Mouse (Mus musculus) stomach, embryonic 16.5 days (tissue): ENCODE data around the gene Adgrl2. TPM values are rescaled to one million over a fixed set of nuclear protein-coding genes. Genes with fewer than 3 reads are reported as not detected.

Source experiments
- ATAC-seq: fragments of 200-750 bp; cut with Nextera tagmentation; 2 replicates; pipeline ENCODE4 v1.8.0; 2017; ENCODE audit warnings: moderate number of reproducible peaks, moderate TSS enrichment; ENCODE audit not compliant: insufficient read depth, low FRiP score
- H3K27ac ChIP-seq: fragments of 300-500 bp; sonication (generic); 2 replicates; pipeline ENCODE4 v1.5.1; 2014; ENCODE audit warnings: low read length
- H3K27me3 ChIP-seq: fragments of 300-500 bp; sonication (generic); 2 replicates; pipeline ENCODE4 v1.6.1; 2014; ENCODE audit warnings: low read length, control low read depth, mixed read lengths; ENCODE audit not compliant: control insufficient read depth, insufficient read depth
- H3K36me3 ChIP-seq: fragments of 300-500 bp; sonication (generic); 2 replicates; pipeline ENCODE4 v1.6.1; 2014; ENCODE audit warnings: low read length; ENCODE audit not compliant: control insufficient read depth, insufficient read depth
- H3K4me1 ChIP-seq: fragments of 300-500 bp; sonication (generic); 2 replicates; pipeline ENCODE4 v1.6.1; 2014; ENCODE audit warnings: low read length, control low read depth, mixed read lengths; ENCODE audit not compliant: control insufficient read depth, insufficient read depth
- H3K4me2 ChIP-seq: fragments of 300-500 bp; sonication (generic); 2 replicates; pipeline ENCODE4 v1.6.1; 2014; ENCODE audit warnings: low read depth, low read length, mixed read lengths
- H3K4me3 ChIP-seq: fragments of 300-500 bp; sonication (generic); replicated peaks from 2 replicates; pipeline ENCODE4 v1.5.1; 2014; ENCODE audit warnings: mild to moderate bottlenecking, low read length
- H3K9ac ChIP-seq: fragments of 300-500 bp; sonication (generic); 2 replicates; pipeline ENCODE4 v1.6.1; 2014; ENCODE audit warnings: low read length
- H3K9me3 ChIP-seq: fragments of 300-500 bp; sonication (generic); replicated peaks from 2 replicates; pipeline ENCODE4 v1.6.1; 2016; ENCODE audit warnings: low read length, control low read depth; ENCODE audit not compliant: control insufficient read depth
- WGBS: fragments of 180-500 bp; shearing (Covaris S2); extraction: QIAGEN DNeasy Blood & Tissue Kit; methylation state at CpG from one replicate; pipeline ENCODE4 v1.1.7; 2014; 5-methylcytosine and 5-hydroxymethylcytosine counted together
- polyA plus RNA-seq: library from polyadenylated mRNA; unstranded; fragments of >200 nt; fragmentation: Nextera tagmentation; extraction: Ambion mirVana; gene quantifications from 2 replicates; pipeline ENCODE4 v1.2.1, GENCODE M21; 2015

The Adgrl2 gene
- polyA plus RNA-seq, 1 experiment from 2014 or later: 39.6 TPM

DNA sequence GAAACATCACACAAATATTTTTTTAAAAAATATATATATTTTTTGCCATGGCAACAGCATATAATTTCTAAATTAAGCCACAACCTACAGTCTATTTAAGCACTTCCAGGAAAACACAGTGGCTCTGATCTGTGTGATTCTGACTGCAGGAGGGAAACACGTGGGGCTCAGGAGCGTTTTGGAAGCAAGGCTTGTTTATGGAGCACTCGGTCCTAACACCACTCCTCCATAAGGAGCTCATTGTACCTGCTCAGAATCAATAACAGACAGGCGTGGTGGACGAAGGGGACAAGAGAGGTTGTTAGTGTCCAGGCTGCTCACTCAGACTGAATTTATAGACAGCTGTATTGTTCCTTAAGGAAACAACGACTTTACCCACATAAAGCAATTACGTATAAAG is 128.5 kb downstream of the Adgrl2 start:
- H3K4me2 ChIP-seq: no peak overlapping the region
- H3K27ac ChIP-seq: no peak overlapping the region
- WGBS: 70% methylated on average over 7 of the region's 7 CpGs
- no peak overlapping the region for H3K9ac ChIP-seq
- H3K4me3 ChIP-seq: no peak overlapping the region
- no peaks in the 10 kb centered on the region for H3K4me1 ChIP-seq
- H3K9me3 ChIP-seq: no peaks in the 10 kb centered on the region
- ATAC-seq: no peak
- no peaks in the 10 kb centered on the region for H3K27me3 ChIP-seq
- peaks cover 8% of the 10 kb centered on the region; the same call in 1 of the 2 replicates for H3K36me3 ChIP-seq

DNA sequence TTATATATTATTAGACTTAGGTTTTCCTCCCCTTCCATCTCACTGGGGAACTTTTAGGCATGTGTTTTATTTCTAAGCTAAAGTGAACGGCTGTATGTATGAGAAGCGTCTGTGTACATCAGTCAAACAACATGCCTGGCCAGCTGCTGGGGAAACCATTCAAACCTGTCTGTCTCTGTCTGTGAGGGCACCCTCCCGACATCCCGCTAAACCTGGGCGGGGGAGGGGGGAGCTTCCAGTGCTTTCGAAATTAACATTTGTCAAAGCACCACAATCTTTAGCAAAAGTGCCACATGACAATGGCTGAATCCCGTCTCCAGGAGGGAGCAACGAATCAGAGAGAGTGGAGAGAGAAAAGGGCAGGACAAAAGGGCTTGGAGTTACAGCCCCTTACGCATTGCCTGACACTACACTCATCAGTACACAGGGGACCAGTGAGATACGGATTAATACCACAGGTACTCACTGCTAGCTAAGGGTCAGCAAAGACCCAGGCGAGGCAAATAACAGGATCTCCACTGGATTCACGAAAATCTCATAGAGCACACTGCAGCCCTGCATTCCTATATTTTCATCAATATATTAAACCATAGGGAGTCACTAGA is 135.9 kb downstream of the Adgrl2 start:
- Histone ChIP-seq H3K4me1 (peaks cover 8% of the 10 kb centered on the region), H3K36me3 (peaks cover 17% of the 10 kb centered on the region), H3K9me3 (no peaks in the 10 kb centered on the region), H3K27me3 (no peaks in the 10 kb centered on the region), H3K27ac (no peak overlapping the region), H3K9ac (no peak overlapping the region), H3K4me2 (no peak overlapping the region), H3K4me3 (no peak overlapping the region)
- 31% methylated on average over 12 of the region's 12 CpGs for WGBS
- ATAC-seq: no peak

DNA sequence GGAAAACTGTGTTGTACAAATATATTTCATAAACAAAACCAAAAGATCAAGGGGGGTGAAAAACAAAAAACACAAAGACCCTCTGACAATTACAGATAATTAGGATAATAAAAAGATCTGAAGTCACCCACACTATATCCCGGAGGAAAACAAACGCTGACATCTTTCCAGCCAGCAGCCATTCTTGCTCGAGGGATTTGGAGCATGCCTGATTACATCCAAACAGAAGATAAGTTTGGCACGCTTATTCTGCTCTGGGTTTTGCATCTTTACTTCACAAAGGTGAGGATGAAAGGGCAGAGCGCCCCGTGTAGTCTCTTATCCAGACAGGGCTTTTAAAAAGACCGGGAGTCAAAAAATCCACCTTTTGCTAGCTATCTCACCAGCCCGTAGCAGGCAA is 137.0 kb downstream of the Adgrl2 start:
- no peak for ATAC-seq
- no peak overlapping the region for H3K4me2 ChIP-seq
- no peaks in the 10 kb centered on the region for H3K9me3 ChIP-seq
- no peak overlapping the region for H3K4me3 ChIP-seq
- no peak overlapping the region for H3K27ac ChIP-seq
- H3K36me3 ChIP-seq: peaks cover 10% of the 10 kb centered on the region
- WGBS: 40% methylated on average over 8 of the region's 8 CpGs
- H3K4me1 ChIP-seq: peaks cover 8% of the 10 kb centered on the region
- no peaks in the 10 kb centered on the region for H3K27me3 ChIP-seq
- no peak overlapping the region for H3K9ac ChIP-seq

- H3K27ac ChIP-seq: no peak overlapping the region
- no peak overlapping the region for H3K4me2 ChIP-seq
- peaks cover 8% of the 10 kb centered on the region for H3K4me1 ChIP-seq
- no peak overlapping the region for H3K4me3 ChIP-seq
- no peak for ATAC-seq
- H3K9me3 ChIP-seq: no peaks in the 10 kb centered on the region
- no peaks in the 10 kb centered on the region for H3K27me3 ChIP-seq
- WGBS: 71% methylated on average over 12 of the region's 12 CpGs
- peaks cover 9% of the 10 kb centered on the region for H3K36me3 ChIP-seq
- no peak overlapping the region for H3K9ac ChIP-seq
Measured at GRCm38 (mm10) chr3:148852556-148852955, 137.8 kb downstream of the Adgrl2 start.

GRCm38 (mm10) chr3:148850821-148851220 is 139.5 kb downstream of the Adgrl2 start:
- ATAC-seq: no peak
- Histone ChIP-seq H3K9ac (no peak overlapping the region), H3K4me1 (peaks cover 8% of the 10 kb centered on the region), H3K36me3 (peaks cover 16% of the 10 kb centered on the region), H3K4me2 (no peak overlapping the region), H3K9me3 (no peaks in the 10 kb centered on the region), H3K4me3 (no peak overlapping the region), H3K27ac (no peak overlapping the region), H3K27me3 (no peaks in the 10 kb centered on the region)
- 90% methylated on average over 4 of the region's 4 CpGs for WGBS

DNA sequence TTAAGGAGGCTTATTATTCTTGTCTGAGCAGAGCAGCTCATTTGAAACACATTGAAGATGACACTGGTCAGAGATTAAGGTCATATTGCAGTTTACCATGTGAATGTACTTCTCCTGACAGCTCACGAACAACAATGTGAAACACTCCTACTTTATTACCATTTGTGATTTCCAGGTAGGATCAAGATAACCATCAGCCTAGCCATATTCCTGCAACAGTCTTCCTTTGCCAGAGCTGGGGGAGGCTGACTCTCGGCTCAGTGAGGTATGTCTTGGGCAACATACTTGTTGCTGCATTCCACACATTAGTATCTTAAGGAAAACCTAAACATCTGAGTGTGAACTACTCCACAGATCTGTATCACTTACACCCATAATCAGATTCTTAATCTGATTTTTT is 142.0 kb downstream of the Adgrl2 start:
- H3K4me2 ChIP-seq: no peak overlapping the region
- H3K27me3 ChIP-seq: no peaks in the 10 kb centered on the region
- H3K27ac ChIP-seq: no peak overlapping the region
- ATAC-seq: no peak
- H3K36me3 ChIP-seq: peaks cover 23% of the 10 kb centered on the region
- H3K4me1 ChIP-seq: no peaks in the 10 kb centered on the region; the same call in 1 of the 2 replicates
- no peak overlapping the region for H3K9ac ChIP-seq
- H3K9me3 ChIP-seq: no peaks in the 10 kb centered on the region
- no peak overlapping the region for H3K4me3 ChIP-seq
- WGBS: 71% methylated on average over 2 of the region's 2 CpGs

GRCm38 (mm10) chr3:148844182-148844581 is 146.2 kb downstream of the Adgrl2 start:
- H3K36me3 ChIP-seq: peaks cover 14% of the 10 kb centered on the region; the same call in 1 of the 2 replicates
- no peaks in the 10 kb centered on the region for H3K4me1 ChIP-seq
- 75% methylated on average over 6 of the region's 6 CpGs for WGBS
- no peaks in the 10 kb centered on the region for H3K9me3 ChIP-seq
- H3K9ac ChIP-seq: no peak overlapping the region
- no peak overlapping the region for H3K4me2 ChIP-seq
- H3K27me3 ChIP-seq: no peaks in the 10 kb centered on the region
- no peak overlapping the region for H3K27ac ChIP-seq
- no peak overlapping the region for H3K4me3 ChIP-seq
- no peak for ATAC-seq

GRCm38 (mm10) chr3:148842533-148842932 is 147.8 kb downstream of the Adgrl2 start:
- H3K27me3 ChIP-seq: no peaks in the 10 kb centered on the region
- no peak overlapping the region for H3K9ac ChIP-seq

DNA sequence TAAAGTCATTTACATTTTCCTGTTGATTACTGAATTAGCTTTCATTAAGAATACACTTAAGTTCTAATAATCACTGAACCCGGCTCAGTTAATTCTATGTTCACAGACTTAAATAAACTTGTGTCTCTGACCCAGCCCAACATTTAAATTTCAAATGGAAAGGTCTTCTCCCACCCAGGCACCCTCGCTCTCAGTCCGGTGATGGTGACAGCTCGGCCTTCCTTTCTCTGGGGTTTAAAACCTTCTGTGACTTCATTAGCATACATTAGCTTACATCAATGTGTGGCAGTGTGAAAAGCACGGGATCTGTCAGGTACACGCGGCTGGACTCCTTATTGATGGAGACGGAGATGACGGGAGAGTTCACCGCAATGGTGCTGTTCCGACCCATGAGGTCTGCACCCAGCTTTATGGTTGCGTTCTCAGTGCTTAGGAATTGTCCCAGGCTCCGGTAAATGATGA is 151.5 kb downstream of the Adgrl2 start:
- Histone ChIP-seq H3K9ac (no peak overlapping the region), H3K4me3 (no peak overlapping the region), H3K36me3 (peaks cover 29% of the 10 kb centered on the region), H3K9me3 (no peaks in the 10 kb centered on the region), H3K4me2 (no peak overlapping the region), H3K27ac (no peak overlapping the region), H3K4me1 (no peaks in the 10 kb centered on the region), H3K27me3 (no peaks in the 10 kb centered on the region)
- ATAC-seq: no peak
- 92% methylated on average over 13 of the region's 13 CpGs for WGBS

More at GRCm38 (mm10) chr3:148842533-148842932, 147.8 kb downstream of the Adgrl2 start:
- H3K36me3 ChIP-seq: peaks cover 19% of the 10 kb centered on the region
- 88% methylated on average over 7 of the region's 7 CpGs for WGBS
- no peak overlapping the region for H3K27ac ChIP-seq
- no peaks in the 10 kb centered on the region for H3K9me3 ChIP-seq
- H3K4me1 ChIP-seq: no peaks in the 10 kb centered on the region
- ATAC-seq: no peak
- H3K4me2 ChIP-seq: no peak overlapping the region
- no peak overlapping the region for H3K4me3 ChIP-seq
